Mouse (Mus musculus) kidney, adult 2 months (tissue): ENCODE results near the gene Pla2g2c. TPM values are rescaled to one million over a fixed set of nuclear protein-coding genes. Genes with fewer than 3 reads are reported as not detected.

Experiments used
- DNase-seq: peaks from one replicate; pipeline ENCODE4 v3.0.0; 2021
- H3K27ac ChIP-seq: fragments of 200-500 bp; 2 replicates; pipeline ENCODE4 v1.5.1; 2012; ENCODE audit warnings: low read depth, low read length, control low read depth, inconsistent platforms; ENCODE audit not compliant: insufficient read depth
- H3K27me3 ChIP-seq: fragments of 200-500 bp; replicated peaks from 2 replicates; pipeline ENCODE4 v1.6.1; 2012; ENCODE audit warnings: mild to moderate bottlenecking, moderate library complexity, low read length, inconsistent platforms; ENCODE audit not compliant: control insufficient read depth, insufficient read depth
- H3K36me3 ChIP-seq: fragments of 200-500 bp; 2 replicates; pipeline ENCODE4 v1.6.1; 2012; ENCODE audit warnings: mild to moderate bottlenecking, moderate library complexity, low read length, inconsistent platforms; ENCODE audit not compliant: control insufficient read depth, insufficient read depth
- H3K4me1 ChIP-seq: fragments of 200-500 bp; 2 replicates; pipeline ENCODE4 v1.6.1; 2011; ENCODE audit warnings: low read length; ENCODE audit not compliant: control insufficient read depth, insufficient read depth
- H3K4me3 ChIP-seq: fragments of 200-500 bp; 2 replicates; pipeline ENCODE4 v1.5.1; 2011; ENCODE audit warnings: mild to moderate bottlenecking, low read depth, low read length, control low read depth; ENCODE audit not compliant: insufficient read depth
- CTCF ChIP-seq: fragments of 200-500 bp; conservative IDR thresholded peaks from 2 replicates; pipeline ENCODE4 v1.5.1; 2011; ENCODE audit warnings: low read depth, mild to moderate bottlenecking, control low read depth, low read length, moderate library complexity, mixed read lengths; ENCODE audit not compliant: insufficient read depth, insufficient read length
- POLR2A ChIP-seq: fragments of 200-500 bp; IDR thresholded peaks from one replicate; pipeline ENCODE4 v1.6.1; 2011; ENCODE audit warnings: low read depth, low read length, control low read depth
- WGBS: fragments of 180-500 bp; shearing (Covaris S2); methylation state at CpG from one replicate; pipeline ENCODE4 v1.1.7; 2018; 5-methylcytosine and 5-hydroxymethylcytosine counted together
- polyA plus RNA-seq: library from polyadenylated mRNA; depleted of rRNA; stranded (reverse); fragments of >200 nt; gene quantifications from 2 replicates; pipeline ENCODE4 v1.2.3, GENCODE M21; 2012; rRNA removed

The Pla2g2c gene
- polyA plus RNA-seq, 1 experiment = 1.2 TPM

DNA sequence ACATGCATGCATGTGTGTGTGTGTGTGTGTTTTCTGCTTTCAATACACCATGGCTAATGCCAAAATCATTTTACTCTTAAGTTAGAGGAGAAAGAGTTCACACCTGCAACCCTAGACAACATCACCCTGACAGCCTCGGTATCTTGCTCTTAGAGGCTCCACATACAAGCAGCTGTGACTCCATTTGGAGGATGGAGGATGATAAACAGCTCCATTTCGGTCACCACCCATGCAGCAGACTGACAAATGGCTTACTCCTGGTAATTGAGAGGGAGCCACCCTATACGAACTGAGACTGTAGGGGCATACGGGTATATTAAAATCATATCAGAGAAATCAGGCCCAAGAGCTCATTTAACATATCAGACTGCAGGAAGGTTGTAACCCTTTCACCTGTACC is 63.8 kb downstream of the Pla2g2c start:
- H3K27ac ChIP-seq = no peak overlapping the region
- H3K27me3 ChIP-seq = no peaks in the 10 kb centered on the region
- H3K4me1 ChIP-seq = peaks cover 8% of the 10 kb centered on the region; the same call in 1 of the 2 replicates
- WGBS = 84% methylated on average over 4 of the region's 4 CpGs
- H3K4me3 ChIP-seq = no peak overlapping the region
- H3K36me3 ChIP-seq = no peaks in the 10 kb centered on the region
- DNase-seq = no peak
- TF ChIP-seq POLR2A (no peak), CTCF (no peak)

- Histone ChIP-seq H3K27me3 (no peaks in the 10 kb centered on the region), H3K4me3 (no peak overlapping the region), H3K36me3 (no peaks in the 10 kb centered on the region), H3K27ac (no peak overlapping the region), H3K4me1 (peaks cover 8% of the 10 kb centered on the region; the same call in 1 of the 2 replicates)
- 71% methylated on average over 6 of the region's 6 CpGs for WGBS
- peak; percentile 23 for DNase-seq
- TF ChIP-seq CTCF (no peak), POLR2A (no peak)
These were observed 66.9 kb downstream of the Pla2g2c start for GRCm38 (mm10) chr4:138791452-138791851.

DNA sequence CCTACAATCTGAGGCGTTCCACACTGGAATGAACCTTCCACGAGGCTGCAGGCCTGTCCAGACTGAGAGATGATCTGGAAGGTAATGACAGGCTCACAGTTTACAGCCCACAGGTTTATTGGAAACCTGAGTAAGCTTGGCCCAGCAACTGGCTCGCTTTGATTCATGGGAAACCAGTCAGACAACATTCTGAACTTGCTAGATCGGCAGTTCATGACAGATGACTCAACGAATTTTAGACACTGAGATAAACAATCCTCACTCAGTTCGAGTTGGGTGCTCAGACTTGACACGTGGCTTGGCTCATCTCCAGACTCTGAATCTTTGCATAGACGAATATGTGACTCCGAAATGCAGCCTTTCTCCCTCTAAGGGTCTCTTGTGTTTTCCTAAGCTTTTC is 68.0 kb downstream of the Pla2g2c start:
- H3K4me3 ChIP-seq = no peak overlapping the region
- no peaks in the 10 kb centered on the region for H3K27me3 ChIP-seq
- H3K36me3 ChIP-seq = no peaks in the 10 kb centered on the region
- peak; percentile 70 for DNase-seq
- WGBS = 19% methylated on average over 9 of the region's 9 CpGs
- TF ChIP-seq POLR2A (no peak), CTCF (no peak)
- H3K4me1 ChIP-seq = peaks cover 8% of the 10 kb centered on the region; the same call in 1 of the 2 replicates
- H3K27ac ChIP-seq = no peak overlapping the region

DNA sequence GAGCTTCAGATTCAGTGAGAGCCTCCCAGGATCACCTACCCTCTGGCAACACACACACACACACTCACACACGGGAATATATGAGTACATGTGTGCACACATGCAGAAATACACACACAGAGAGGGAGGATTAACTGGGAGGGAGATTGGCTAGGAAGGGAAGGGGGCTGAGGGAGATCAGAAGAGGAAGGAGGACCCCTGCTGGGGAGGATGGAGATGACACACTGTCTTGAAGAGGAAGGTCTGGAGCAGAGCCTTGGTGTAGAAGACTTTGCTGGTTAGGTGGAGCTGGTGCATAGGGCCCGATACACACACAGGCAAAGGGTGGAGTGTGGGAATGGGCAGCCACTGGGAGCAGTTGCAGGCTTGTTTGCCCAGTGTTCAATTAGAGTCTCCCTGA is 68.7 kb downstream of the Pla2g2c start:
- no peak overlapping the region for H3K4me3 ChIP-seq
- H3K27ac ChIP-seq = no peak overlapping the region
- peak; percentile 53 for TF ChIP-seq CTCF
- TF ChIP-seq POLR2A = no peak
- WGBS = 66% methylated on average over 2 of the region's 2 CpGs
- H3K4me1 ChIP-seq = peaks cover 8% of the 10 kb centered on the region; the same call in 1 of the 2 replicates
- H3K27me3 ChIP-seq = no peaks in the 10 kb centered on the region
- H3K36me3 ChIP-seq = no peaks in the 10 kb centered on the region
- DNase-seq = peak; percentile 50

DNA sequence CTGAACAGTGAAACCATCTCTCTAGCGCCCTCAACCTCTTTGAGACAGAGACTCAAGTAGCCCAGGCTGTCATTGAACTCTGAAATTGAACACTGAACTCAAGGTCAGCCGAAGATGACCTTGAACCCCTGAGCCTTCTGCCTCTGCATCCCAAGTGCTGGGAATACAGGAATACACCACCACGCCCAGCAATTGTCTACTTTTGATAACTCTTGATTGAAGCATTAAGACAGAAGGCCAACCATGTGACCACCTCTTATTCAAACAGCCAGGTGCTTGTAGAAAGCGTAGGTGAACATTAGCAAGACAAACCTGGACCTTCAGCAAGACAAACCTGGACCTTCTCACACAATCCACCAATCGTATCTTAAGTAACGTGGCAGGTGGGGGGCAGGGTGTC is 69.8 kb downstream of the Pla2g2c start:
- Histone ChIP-seq H3K36me3 (no peaks in the 10 kb centered on the region), H3K27ac (no peak overlapping the region), H3K4me1 (peaks cover 8% of the 10 kb centered on the region; the same call in 1 of the 2 replicates), H3K27me3 (no peaks in the 10 kb centered on the region), H3K4me3 (no peak overlapping the region)
- no peak for DNase-seq
- WGBS = 95% methylated on average over 6 of the region's 6 CpGs
- no peak for TF ChIP-seq CTCF
- no peak for TF ChIP-seq POLR2A

Other genes with a start within 250 kb of the Pla2g2c start
- 0.08 TPM in 1 of 2 replicates, not detected in the other for gene Vwa5b1, start 88.9 kb upstream of the Pla2g2c start, polyA plus RNA-seq
- gene Ubxn10, start 12.4 kb downstream of the Pla2g2c start, polyA plus RNA-seq = 5.6 and 6.8 TPM in 2 replicates
- gene Pla2g2f, start 32.8 kb downstream of the Pla2g2c start, polyA plus RNA-seq = 0.03 TPM in 1 of 2 replicates, not detected in the other
- gene Pla2g2d, start 50.9 kb downstream of the Pla2g2c start, polyA plus RNA-seq = 0.64 and 8.4 TPM in 2 replicates
- gene Pla2g5, start 138.7 kb downstream of the Pla2g2c start, polyA plus RNA-seq = 63.0 and 66.1 TPM in 2 replicates
- not detected in 2 replicates for gene Gm13030, start 149.2 kb downstream of the Pla2g2c start, polyA plus RNA-seq
- gene Pla2g2e, start 153.2 kb downstream of the Pla2g2c start, polyA plus RNA-seq = 0.11 TPM in 1 of 2 replicates, not detected in the other
- 8.3 and 8.4 TPM in 2 replicates for gene Otud3, start 189.2 kb downstream of the Pla2g2c start, polyA plus RNA-seq
- 126 and 171 TPM in 2 replicates for gene Rnf186, start 242.3 kb downstream of the Pla2g2c start, polyA plus RNA-seq
- gene Tmco4, start 248.1 kb downstream of the Pla2g2c start, polyA plus RNA-seq = 19.6 and 22.4 TPM in 2 replicates